Mouse (Mus musculus) bone marrow, adult 2 months (tissue): ENCODE measurements around the gene Fam3a.

Experiments used
- CTCF ChIP-seq: fragments of 200-500 bp; IDR thresholded peaks from 2 replicates; pipeline ENCODE4 v1.5.1; 2011; ENCODE audit warnings: low read length, control low read depth; ENCODE audit not compliant: control insufficient read depth, insufficient read depth
- POLR2A ChIP-seq: fragments of 200-500 bp; IDR thresholded peaks from 2 replicates; pipeline ENCODE4 v1.6.1; 2011; ENCODE audit warnings: low read depth, mild to moderate bottlenecking, control low read depth, low read length, borderline replicate concordance; ENCODE audit not compliant: control insufficient read depth

DNA sequence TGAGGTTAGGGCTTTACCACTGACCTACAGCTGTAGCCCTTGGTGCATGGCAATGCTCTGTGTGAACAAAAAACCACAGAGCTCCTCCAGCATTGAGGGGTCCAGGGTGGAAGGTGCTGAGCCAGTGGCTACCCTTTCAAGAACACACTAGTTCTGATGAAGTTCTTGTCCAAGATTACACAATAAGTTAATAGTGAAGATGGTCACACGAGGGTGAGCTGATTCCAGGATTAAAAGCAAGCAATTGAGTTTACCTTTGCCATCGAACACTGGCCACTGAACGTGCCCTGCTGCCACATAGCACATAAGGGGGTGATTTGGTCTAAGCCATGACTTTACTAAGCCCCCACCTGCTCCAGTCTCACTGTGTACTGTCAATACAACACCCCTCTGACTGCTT is 34.0 kb upstream of the Fam3a start:
- TF ChIP-seq CTCF (no peak), POLR2A (no peak)
